Mouse (Mus musculus) thymus, adult 2 months (tissue): ENCODE results near the gene Cdc42ep1.

Experiments used
- CTCF ChIP-seq: fragments of 200-500 bp; IDR thresholded peaks from 2 replicates; pipeline ENCODE4 v1.5.1; 2012; ENCODE audit warnings: mild to moderate bottlenecking, control low read depth, low read length, moderate library complexity, borderline replicate concordance; ENCODE audit not compliant: control insufficient read depth, poor library complexity, insufficient read depth; ENCODE audit errors: extremely low read depth
- POLR2A ChIP-seq: fragments of 200-500 bp; IDR thresholded peaks from 2 replicates; pipeline ENCODE4 v1.6.1; 2012; ENCODE audit warnings: mild to moderate bottlenecking, low read length, control low read depth, moderate library complexity; ENCODE audit not compliant: control insufficient read depth, poor library complexity, insufficient read depth; ENCODE audit errors: extremely low read depth

- no peak for TF ChIP-seq CTCF
- TF ChIP-seq POLR2A, result no peak
Measured at GRCm38 (mm10) chr15:78895741-78896140, 53.3 kb downstream of the Cdc42ep1 start.
